8 mouse cellular contexts compared by ENCODE assay signal in the genomic region with DNA sequence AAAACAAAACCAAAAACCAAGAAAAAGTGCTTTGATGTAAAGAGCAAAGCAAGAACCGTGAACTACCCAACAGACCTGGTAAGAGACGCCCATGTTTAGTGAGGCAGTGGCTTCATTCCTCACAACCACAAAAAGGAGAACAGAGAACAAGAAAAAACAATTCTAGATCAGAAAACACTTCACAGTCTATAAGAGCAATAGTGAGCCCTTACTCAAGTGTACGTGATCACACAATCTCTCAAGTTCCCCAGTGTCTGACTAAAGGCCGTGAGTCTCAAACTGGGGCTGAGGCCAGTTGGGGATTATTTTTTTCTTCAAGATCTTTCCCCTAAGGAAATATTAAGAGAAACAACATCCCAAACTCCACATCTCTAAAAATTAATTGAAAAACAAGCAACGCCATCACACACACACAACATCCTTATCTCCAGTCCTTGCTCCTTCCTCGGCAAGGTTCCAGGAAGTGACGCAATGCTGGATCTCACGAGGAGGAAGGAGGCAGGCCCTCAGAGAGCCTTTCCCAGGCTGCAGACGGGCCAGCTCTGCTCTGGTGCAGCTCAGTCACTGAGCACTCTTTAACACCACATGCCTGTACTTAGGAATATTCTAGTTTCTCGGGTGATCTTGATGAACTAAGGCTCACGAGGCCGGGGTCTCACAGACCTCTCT. TPM values are rescaled to one million over a fixed set of nuclear protein-coding genes. Genes with fewer than 3 reads are reported as not detected.
DNase-seq lines count a peak whose midpoint lies in the region; ATAC-seq lines count a peak whose summit lies in the region.

No protein-coding gene starts in this region.

- DNase-seq in B cell, adult 2 months = peak; percentile 30
- DNase-seq in gastrocnemius, postnatal 36 days = peak; percentile 76 to 88
- DNase-seq in kidney, adult 9 months = peak; percentile 84
- peak; percentile 99 for DNase-seq in lung, postnatal 36 days
- DNase-seq in testis, postnatal 14 days (ENCODE audit: low spot score) = peak; percentile 74
- no peak for DNase-seq in frontal cortex, postnatal 10 days (ENCODE audit: low spot score in 2 of 2)
- no peak for DNase-seq in right cerebral cortex, adult 2 months (ENCODE audit: low spot score in 2 of 2)

- intact Hi-C loops in gastrocnemius, postnatal 36 days (cut with DNase I) = no loop called here

- ATAC-seq in activated CD4-positive, CD25-positive, alpha-beta regulatory T cell, adult 4 months = peak; percentile 61

RNA-seq across cellular contexts. Expression of gene Tmod3, which starts 12.4 kb away (rescaled TPM):
- 100 to 1,000 TPM; 159 to 175 TPM for polyA plus RNA-seq in activated CD4-positive, CD25-positive, alpha-beta regulatory T cell, adult 4 months (2017; shearing (Covaris generic))
- total RNA-seq in gastrocnemius, postnatal 36 days (2021) = 10 to 100 TPM; 16.2 to 22.0 TPM

Comparison
In these comparisons a context has a peak if more than half of its experiments do, and no peak if none do; other contexts are left out.
1. DNase-seq: peak in B cell, adult 2 months (2 of 2), gastrocnemius, postnatal 36 days (2 of 2), kidney, adult 9 months (single experiment), lung, postnatal 36 days (single experiment) and testis, postnatal 14 days (single experiment); none in frontal cortex, postnatal 10 days (0 of 2) and right cerebral cortex, adult 2 months (0 of 2).